Mouse (Mus musculus) hindbrain, embryonic 12.5 days (tissue): ENCODE measurements around the gene Cptp. TPM values are rescaled to one million over a fixed set of nuclear protein-coding genes. Genes with fewer than 3 reads are reported as not detected.

ENCODE experiments used
- microRNA-seq: library from miRNA; unstranded; fragments of <30 nt; microRNA quantifications from one replicate; pipeline ENCODE4, GENCODE M21; 2017
- polyA plus RNA-seq: library from polyadenylated mRNA; unstranded; fragments of >200 nt; fragmentation: Nextera tagmentation; extraction: Ambion mirVana; gene quantifications from 2 replicates; pipeline ENCODE4 v1.2.1, GENCODE M21; 2016

The Cptp gene
- polyA plus RNA-seq, 1 experiment from 2014 or later: 18.5 TPM

Small RNA genes within 50 kb of the gene (microRNA-seq; reads per million reads assigned to microRNA genes)
- not detected for gene Gm22991

Other genes starting within 250 kb of the Cptp start
- gene Cdk11b, start 244.6 kb downstream of the Cptp start, polyA plus RNA-seq: 85.3 and 86.8 TPM in 2 replicates
- not detected in 2 replicates for gene Gm10563, start 224.0 kb downstream of the Cptp start, polyA plus RNA-seq
- gene Mmp23, start 216.1 kb downstream of the Cptp start, polyA plus RNA-seq: 3.9 and 5.9 TPM in 2 replicates
- gene Mib2, start 200.2 kb downstream of the Cptp start, polyA plus RNA-seq: 32.5 and 39.1 TPM in 2 replicates
- 10.4 and 10.9 TPM in 2 replicates for gene Fndc10, start 175.1 kb downstream of the Cptp start, polyA plus RNA-seq
- gene Ssu72, start 164.6 kb downstream of the Cptp start, polyA plus RNA-seq: 140 and 144 TPM in 2 replicates
- gene Tmem240, start 134.6 kb downstream of the Cptp start, polyA plus RNA-seq: 5.3 and 5.5 TPM in 2 replicates
- 81.8 and 84.7 TPM in 2 replicates for gene Atad3a, start 108.3 kb downstream of the Cptp start, polyA plus RNA-seq
- 12.2 and 12.9 TPM in 2 replicates for gene Vwa1, start 94.7 kb downstream of the Cptp start, polyA plus RNA-seq
- gene Tmem88b, start 83.6 kb downstream of the Cptp start, polyA plus RNA-seq: 0.58 and 0.86 TPM in 2 replicates
- gene Ankrd65, start 79.0 kb downstream of the Cptp start, polyA plus RNA-seq: not detected in 2 replicates
- 189 and 204 TPM in 2 replicates for gene Mrpl20, start 66.6 kb downstream of the Cptp start, polyA plus RNA-seq
- 207 and 217 TPM in 2 replicates for gene Ccnl2, start 57.0 kb downstream of the Cptp start, polyA plus RNA-seq
- 127 and 133 TPM in 2 replicates for gene Aurkaip1, start 38.2 kb downstream of the Cptp start, polyA plus RNA-seq
- gene Mxra8, start 29.8 kb downstream of the Cptp start, polyA plus RNA-seq: 40.6 and 40.7 TPM in 2 replicates
- 18.6 and 20.0 TPM in 2 replicates for gene Dvl1, start 22.0 kb downstream of the Cptp start, polyA plus RNA-seq
- 0.53 and 0.65 TPM in 2 replicates for gene Tas1r3, start 6.1 kb downstream of the Cptp start, polyA plus RNA-seq
- 74.9 and 76.3 TPM in 2 replicates for gene Ints11, start 106 bp upstream of the Cptp start, polyA plus RNA-seq
- 45.1 and 48.3 TPM in 2 replicates for gene Pusl1, start 22.3 kb upstream of the Cptp start, polyA plus RNA-seq
- gene Acap3, start 22.4 kb upstream of the Cptp start, polyA plus RNA-seq: 64.9 and 66.9 TPM in 2 replicates
- gene Ube2j2, start 74.4 kb upstream of the Cptp start, polyA plus RNA-seq: 149 and 150 TPM in 2 replicates
- 17.2 and 25.7 TPM in 2 replicates for gene C1qtnf12, start 92.9 kb upstream of the Cptp start, polyA plus RNA-seq
- gene B3galt6, start 123.2 kb upstream of the Cptp start, polyA plus RNA-seq: 19.5 and 20.4 TPM in 2 replicates
- gene Sdf4, start 123.4 kb upstream of the Cptp start, polyA plus RNA-seq: 129 and 130 TPM in 2 replicates
- gene Tnfrsf4, start 144.4 kb upstream of the Cptp start, polyA plus RNA-seq: 0.29 and 0.76 TPM in 2 replicates
- 1.8 and 2.6 TPM in 2 replicates for gene Tnfrsf18, start 156.7 kb upstream of the Cptp start, polyA plus RNA-seq
- 0.14 and 0.32 TPM in 2 replicates for gene Ttll10, start 190.0 kb upstream of the Cptp start, polyA plus RNA-seq
- 49.6 and 50.8 TPM in 2 replicates for gene 9430015G10Rik, start 240.5 kb upstream of the Cptp start, polyA plus RNA-seq